Mouse (Mus musculus): ENCODE measurements around the gene 9930111J21Rik2. TPM values are rescaled to one million over a fixed set of nuclear protein-coding genes. Genes with fewer than 3 reads are reported as not detected.
"Not testable (repeated sequence)": the region's sequence is repeated elsewhere in the genome, so short reads cannot be mapped to it uniquely, and the experiment has no call there.

The 9930111J21Rik2 gene
- total and polyA plus RNA-seq, 2 experiments = 0.44 to 4.0 TPM

GRCm38 (mm10) chr11:48978240-48978939 lies 72.7 kb downstream of the 9930111J21Rik2 start, which contains the start of gene Olfr56:
Olfr56 (plus strand) TSS chr11:48978889.
- H3K4me3 ChIP-seq (ENCODE audit: insufficient read depth, low read depth, low read length); DNase-seq (ENCODE audit: extremely low read depth, low read depth, low spot score); H3K9ac ChIP-seq (ENCODE audit: low read depth, low read length); H3K36me3 ChIP-seq (ENCODE audit: control insufficient read depth, insufficient read depth, low read length); H3K4me1 ChIP-seq (ENCODE audit: control insufficient read depth, insufficient read depth, low read length); H3K27ac ChIP-seq (replicated peaks; ENCODE audit: insufficient read depth, low read depth, low read length); H3K79me2 ChIP-seq (ENCODE audit: control insufficient read depth, insufficient read depth, low read length); H3K27me3 ChIP-seq (ENCODE audit: control insufficient read depth, insufficient read depth, low read length): not testable (repeated sequence)
- whole genome bisulfite sequencing = no CpG with 5 or more reads among the region's 1 CpGs

DNA sequence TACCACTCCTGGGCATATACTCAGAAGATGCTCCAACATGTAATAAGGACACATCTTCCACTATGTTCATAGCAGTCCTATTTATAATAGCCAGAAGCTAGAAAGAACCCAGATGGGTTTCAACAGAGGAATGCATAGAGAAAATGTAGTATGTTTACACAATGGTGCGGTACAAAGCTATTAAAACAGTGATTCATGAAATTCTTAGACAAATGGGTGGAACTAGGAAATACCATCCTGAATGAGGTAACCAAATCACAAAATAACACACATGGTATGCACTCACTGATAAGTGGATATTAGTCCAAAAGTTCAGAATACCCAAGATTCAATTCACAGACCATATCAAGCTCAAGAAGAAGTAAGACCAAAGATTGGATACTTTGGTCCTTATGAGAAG lies 76.4 kb downstream of the 9930111J21Rik2 start:
- not testable (repeated sequence) for DNase-seq (ENCODE audit: extremely low read depth, low read depth, low spot score); H3K4me1 ChIP-seq (ENCODE audit: control insufficient read depth, insufficient read depth, low read length); H3K9ac ChIP-seq (ENCODE audit: low read depth, low read length); H3K4me3 ChIP-seq (ENCODE audit: insufficient read depth, low read depth, low read length); H3K27ac ChIP-seq (replicated peaks; ENCODE audit: insufficient read depth, low read depth, low read length); H3K36me3 ChIP-seq (ENCODE audit: control insufficient read depth, insufficient read depth, low read length); H3K79me2 ChIP-seq (ENCODE audit: control insufficient read depth, insufficient read depth, low read length); H3K27me3 ChIP-seq (ENCODE audit: control insufficient read depth, insufficient read depth, low read length)
- no CpG with 5 or more reads among the region's 1 CpGs for WGBS

Other genes with a start within 250 kb of the 9930111J21Rik2 start
- 11.4 and 13.2 TPM in 2 replicates for gene Trim41, start 233.9 kb downstream of the 9930111J21Rik2 start, total RNA-seq (2014; rRNA removed)
- gene Trim41, start 233.9 kb downstream of the 9930111J21Rik2 start, polyA plus RNA-seq (2012; rRNA removed) = 13.7 and 18.2 TPM in 2 replicates
- gene Trim7, start 225.1 kb downstream of the 9930111J21Rik2 start, total RNA-seq (2014; rRNA removed) = 5.8 and 11.2 TPM in 2 replicates
- gene Trim7, start 225.1 kb downstream of the 9930111J21Rik2 start, polyA plus RNA-seq (2012; rRNA removed) = 11.0 and 16.3 TPM in 2 replicates
- gene Gm12184, start 224.6 kb downstream of the 9930111J21Rik2 start, total RNA-seq (2014; rRNA removed) = 1.5 and 2.0 TPM in 2 replicates
- 5.5 and 5.8 TPM in 2 replicates for gene Gm12184, start 224.6 kb downstream of the 9930111J21Rik2 start, polyA plus RNA-seq (2012; rRNA removed)
- 43.0 and 48.4 TPM in 2 replicates for gene Irgm1, start 179.6 kb downstream of the 9930111J21Rik2 start, total RNA-seq (2014; rRNA removed)
- 29.9 and 33.3 TPM in 2 replicates for gene Irgm1, start 179.6 kb downstream of the 9930111J21Rik2 start, polyA plus RNA-seq (2012; rRNA removed)
- 1.3 and 1.9 TPM in 2 replicates for gene Gm5431, start 149.0 kb downstream of the 9930111J21Rik2 start, total RNA-seq (2014; rRNA removed)
- gene Gm5431, start 149.0 kb downstream of the 9930111J21Rik2 start, polyA plus RNA-seq (2012; rRNA removed) = 0.10 and 0.12 TPM in 2 replicates
- 2.3 and 4.0 TPM in 2 replicates for gene Psme2b, start 105.1 kb downstream of the 9930111J21Rik2 start, total RNA-seq (2014; rRNA removed)
- 2.5 and 3.0 TPM in 2 replicates for gene Psme2b, start 105.1 kb downstream of the 9930111J21Rik2 start, polyA plus RNA-seq (2012; rRNA removed)
- 0.20 and 0.28 TPM in 2 replicates for gene Olfr56, start 72.4 kb downstream of the 9930111J21Rik2 start, total RNA-seq (2014; rRNA removed)
- gene Olfr56, start 72.4 kb downstream of the 9930111J21Rik2 start, polyA plus RNA-seq (2012; rRNA removed) = 0.05 TPM in 1 of 2 replicates, not detected in the other
- 4.1 and 5.1 TPM in 2 replicates for gene 9930111J21Rik1, start 71.8 kb downstream of the 9930111J21Rik2 start, total RNA-seq (2014; rRNA removed)
- 0.44 and 0.48 TPM in 2 replicates for gene 9930111J21Rik1, start 71.8 kb downstream of the 9930111J21Rik2 start, polyA plus RNA-seq (2012; rRNA removed)
- 0.13 and 0.18 TPM in 2 replicates for gene Gm12185, start 59.0 kb downstream of the 9930111J21Rik2 start, total RNA-seq (2014; rRNA removed)
- gene Gm12185, start 59.0 kb downstream of the 9930111J21Rik2 start, polyA plus RNA-seq (2012; rRNA removed) = 0.02 TPM in 1 of 2 replicates, not detected in the other
- 9.8 and 11.1 TPM in 2 replicates for gene Tgtp1, start 57.1 kb downstream of the 9930111J21Rik2 start, total RNA-seq (2014; rRNA removed)
- gene Tgtp1, start 57.1 kb downstream of the 9930111J21Rik2 start, polyA plus RNA-seq (2012; rRNA removed) = 1.4 and 2.8 TPM in 2 replicates
- 5.7 and 6.9 TPM in 2 replicates for gene Tgtp2, start 13.0 kb upstream of the 9930111J21Rik2 start, total RNA-seq (2014; rRNA removed)
- 1.1 and 1.3 TPM in 2 replicates for gene Tgtp2, start 13.0 kb upstream of the 9930111J21Rik2 start, polyA plus RNA-seq (2012; rRNA removed)
- gene Ifi47, start 25.3 kb upstream of the 9930111J21Rik2 start, total RNA-seq (2014; rRNA removed) = 20.0 and 21.3 TPM in 2 replicates
- gene Ifi47, start 25.3 kb upstream of the 9930111J21Rik2 start, polyA plus RNA-seq (2012; rRNA removed) = 8.2 and 12.7 TPM in 2 replicates
- under 0.01 and 0.07 TPM in 2 replicates for gene Olfr1396, start 63.6 kb upstream of the 9930111J21Rik2 start, total RNA-seq (2014; rRNA removed)
- 0.02 and 0.06 TPM in 2 replicates for gene Olfr1396, start 63.6 kb upstream of the 9930111J21Rik2 start, polyA plus RNA-seq (2012; rRNA removed)
- gene Olfr1395, start 91.0 kb upstream of the 9930111J21Rik2 start, total RNA-seq (2014; rRNA removed) = not detected in 2 replicates
- gene Olfr1395, start 91.0 kb upstream of the 9930111J21Rik2 start, polyA plus RNA-seq (2012; rRNA removed) = not detected in 2 replicates
- not detected in 2 replicates for gene Olfr1394, start 103.1 kb upstream of the 9930111J21Rik2 start, total RNA-seq (2014; rRNA removed)
- gene Olfr1394, start 103.1 kb upstream of the 9930111J21Rik2 start, polyA plus RNA-seq (2012; rRNA removed) = not detected in 2 replicates
- gene Btnl9, start 135.9 kb upstream of the 9930111J21Rik2 start, total RNA-seq (2014; rRNA removed) = 3.4 and 5.5 TPM in 2 replicates
- gene Btnl9, start 135.9 kb upstream of the 9930111J21Rik2 start, polyA plus RNA-seq (2012; rRNA removed) = 1.9 and 2.3 TPM in 2 replicates
- 18.3 and 18.8 TPM in 2 replicates for gene Zfp62, start 152.1 kb upstream of the 9930111J21Rik2 start, total RNA-seq (2014; rRNA removed)
- gene Zfp62, start 152.1 kb upstream of the 9930111J21Rik2 start, polyA plus RNA-seq (2012; rRNA removed) = 0.71 and 1.4 TPM in 2 replicates
- gene Mgat1, start 192.9 kb upstream of the 9930111J21Rik2 start, total RNA-seq (2014; rRNA removed) = 44.7 and 60.8 TPM in 2 replicates
- 134 and 145 TPM in 2 replicates for gene Mgat1, start 192.9 kb upstream of the 9930111J21Rik2 start, polyA plus RNA-seq (2012; rRNA removed)
- 0.09 and 0.27 TPM in 2 replicates for gene Olfr1393, start 227.1 kb upstream of the 9930111J21Rik2 start, total RNA-seq (2014; rRNA removed)
- 0.47 and 0.55 TPM in 2 replicates for gene Olfr1393, start 227.1 kb upstream of the 9930111J21Rik2 start, polyA plus RNA-seq (2012; rRNA removed)
- not detected in 2 replicates for gene Olfr1392, start 234.0 kb upstream of the 9930111J21Rik2 start, total RNA-seq (2014; rRNA removed)
- 0.09 and 0.26 TPM in 2 replicates for gene Olfr1392, start 234.0 kb upstream of the 9930111J21Rik2 start, polyA plus RNA-seq (2012; rRNA removed)

Data from liver, adult 2 months (tissue).